Mouse (Mus musculus): ENCODE data around the gene Bpnt1. TPM values are rescaled to one million over a fixed set of nuclear protein-coding genes. Genes with fewer than 3 reads are reported as not detected.
A peak's percentile ranks its signal among the peaks of the same experiment; 100 is the strongest.

The Bpnt1 gene
- polyA plus RNA-seq, 1 experiment from 2014 or later = 56.4 TPM

GRCm38 (mm10) chr1:185364183-185364540 is 32.2 kb downstream of the Bpnt1 start:
- H3K27ac ChIP-seq (ENCODE audit: low read length) = no peak overlapping the region
- no peak for ATAC-seq (ENCODE audit: low FRiP score, low TSS enrichment)
- peak overlapping the region; percentile 89 for H3K9ac ChIP-seq (replicated peaks; ENCODE audit: low read length)
- no peaks in the 10 kb centered on the region for H3K27me3 ChIP-seq (ENCODE audit: insufficient read depth, low read length)
- peak overlapping the region; percentile 82 for H3K4me3 ChIP-seq (ENCODE audit: low read length)
- WGBS = 34% methylated on average over 6 of the region's 6 CpGs
- H3K9me3 ChIP-seq (ENCODE audit: low read length) = no peaks in the 10 kb centered on the region
- H3K4me1 ChIP-seq (ENCODE audit: insufficient read depth, low read length) = peaks cover 15% of the 10 kb centered on the region
- H3K36me3 ChIP-seq (ENCODE audit: insufficient read depth, low read length) = peaks cover 6% of the 10 kb centered on the region; the same call in 1 of the 2 replicates
- peak overlapping the region; percentile 78 for H3K4me2 ChIP-seq (replicated peaks; ENCODE audit: low read depth, low read length)

- H3K27me3 ChIP-seq (ENCODE audit: insufficient read depth, low read length) = no peaks in the 10 kb centered on the region
- peaks cover 27% of the 10 kb centered on the region for H3K36me3 ChIP-seq (ENCODE audit: insufficient read depth, low read length)
- H3K4me2 ChIP-seq (replicated peaks; ENCODE audit: low read depth, low read length) = no peak overlapping the region
- H3K27ac ChIP-seq (ENCODE audit: low read length) = no peak overlapping the region
- peaks cover 11% of the 10 kb centered on the region for H3K4me1 ChIP-seq (ENCODE audit: insufficient read depth, low read length)
- H3K9me3 ChIP-seq (ENCODE audit: low read length) = no peaks in the 10 kb centered on the region
- no peak overlapping the region for H3K9ac ChIP-seq (replicated peaks; ENCODE audit: low read length)
- no peak overlapping the region for H3K4me3 ChIP-seq (ENCODE audit: low read length)
- ATAC-seq (ENCODE audit: low FRiP score, low TSS enrichment) = no peak
- WGBS = 82% methylated on average over 6 of the region's 6 CpGs
Observed at GRCm38 (mm10) chr1:185367383-185367782, 35.4 kb downstream of the Bpnt1 start.

- H3K9me3 ChIP-seq (ENCODE audit: low read length) = no peaks in the 10 kb centered on the region
- H3K27ac ChIP-seq (ENCODE audit: low read length) = no peak overlapping the region
- H3K36me3 ChIP-seq (ENCODE audit: insufficient read depth, low read length) = peaks cover 42% of the 10 kb centered on the region
- no peaks in the 10 kb centered on the region for H3K27me3 ChIP-seq (ENCODE audit: insufficient read depth, low read length)
- H3K4me2 ChIP-seq (replicated peaks; ENCODE audit: low read depth, low read length) = no peak overlapping the region
- peak; percentile 59; the same call in 1 of the 2 replicates for ATAC-seq (ENCODE audit: low FRiP score, low TSS enrichment)
- H3K4me1 ChIP-seq (ENCODE audit: insufficient read depth, low read length) = peaks cover 1% of the 10 kb centered on the region; the same call in 1 of the 2 replicates
- H3K4me3 ChIP-seq (ENCODE audit: low read length) = no peak overlapping the region
- H3K9ac ChIP-seq (replicated peaks; ENCODE audit: low read length) = no peak overlapping the region
- WGBS = 86% methylated on average over 6 of the region's 6 CpGs
Observed at GRCm38 (mm10) chr1:185369979-185370378, 38.0 kb downstream of the Bpnt1 start.

- Histone ChIP-seq H3K4me3 (ENCODE audit: low read length) (no peak overlapping the region), H3K36me3 (ENCODE audit: insufficient read depth, low read length) (peaks cover 73% of the 10 kb centered on the region), H3K27me3 (ENCODE audit: insufficient read depth, low read length) (no peaks in the 10 kb centered on the region), H3K4me1 (ENCODE audit: insufficient read depth, low read length) (no peaks in the 10 kb centered on the region), H3K27ac (ENCODE audit: low read length) (no peak overlapping the region), H3K4me2 (replicated peaks; ENCODE audit: low read depth, low read length) (no peak overlapping the region), H3K9ac (replicated peaks; ENCODE audit: low read length) (no peak overlapping the region), H3K9me3 (ENCODE audit: low read length) (no peaks in the 10 kb centered on the region)
- no peak for ATAC-seq (ENCODE audit: low FRiP score, low TSS enrichment)
Observed at GRCm38 (mm10) chr1:185376390-185376789, 44.4 kb downstream of the Bpnt1 start.

GRCm38 (mm10) chr1:185377429-185377828 is 45.5 kb downstream of the Bpnt1 start:
- Histone ChIP-seq H3K4me3 (ENCODE audit: low read length) (no peak overlapping the region), H3K9ac (replicated peaks; ENCODE audit: low read length) (no peak overlapping the region), H3K27me3 (ENCODE audit: insufficient read depth, low read length) (no peaks in the 10 kb centered on the region), H3K27ac (ENCODE audit: low read length) (no peak overlapping the region), H3K4me1 (ENCODE audit: insufficient read depth, low read length) (no peaks in the 10 kb centered on the region), H3K4me2 (replicated peaks; ENCODE audit: low read depth, low read length) (no peak overlapping the region), H3K36me3 (ENCODE audit: insufficient read depth, low read length) (peaks cover 72% of the 10 kb centered on the region), H3K9me3 (ENCODE audit: low read length) (no peaks in the 10 kb centered on the region)
- ATAC-seq (ENCODE audit: low FRiP score, low TSS enrichment) = no peak
- WGBS = 91% methylated on average over 2 of the region's 2 CpGs

GRCm38 (mm10) chr1:185401615-185402014 is 69.7 kb downstream of the Bpnt1 start:
- 95% methylated on average over 5 of the region's 5 CpGs for WGBS
- Histone ChIP-seq H3K4me3 (ENCODE audit: low read length) (no peak overlapping the region), H3K4me2 (replicated peaks; ENCODE audit: low read depth, low read length) (no peak overlapping the region), H3K27me3 (ENCODE audit: insufficient read depth, low read length) (no peaks in the 10 kb centered on the region), H3K9ac (replicated peaks; ENCODE audit: low read length) (no peak overlapping the region), H3K27ac (ENCODE audit: low read length) (no peak overlapping the region), H3K9me3 (ENCODE audit: low read length) (no peaks in the 10 kb centered on the region), H3K36me3 (ENCODE audit: insufficient read depth, low read length) (peaks cover 62% of the 10 kb centered on the region), H3K4me1 (ENCODE audit: insufficient read depth, low read length) (no peaks in the 10 kb centered on the region)
- ATAC-seq (ENCODE audit: low FRiP score, low TSS enrichment) = no peak

GRCm38 (mm10) chr1:185404021-185404420 is 72.1 kb downstream of the Bpnt1 start:
- Histone ChIP-seq H3K36me3 (ENCODE audit: insufficient read depth, low read length) (peaks cover 57% of the 10 kb centered on the region), H3K27ac (ENCODE audit: low read length) (no peak overlapping the region), H3K9ac (replicated peaks; ENCODE audit: low read length) (no peak overlapping the region), H3K27me3 (ENCODE audit: insufficient read depth, low read length) (no peaks in the 10 kb centered on the region), H3K9me3 (ENCODE audit: low read length) (no peaks in the 10 kb centered on the region), H3K4me2 (replicated peaks; ENCODE audit: low read depth, low read length) (no peak overlapping the region), H3K4me3 (ENCODE audit: low read length) (no peak overlapping the region), H3K4me1 (ENCODE audit: insufficient read depth, low read length) (no peaks in the 10 kb centered on the region)
- ATAC-seq (ENCODE audit: low FRiP score, low TSS enrichment) = no peak
- WGBS = 50% methylated on average over 2 of the region's 2 CpGs

GRCm38 (mm10) chr1:185405921-185406320 is 74.0 kb downstream of the Bpnt1 start:
- Histone ChIP-seq H3K4me1 (ENCODE audit: insufficient read depth, low read length) (no peaks in the 10 kb centered on the region), H3K4me2 (replicated peaks; ENCODE audit: low read depth, low read length) (no peak overlapping the region), H3K9me3 (ENCODE audit: low read length) (no peaks in the 10 kb centered on the region), H3K9ac (replicated peaks; ENCODE audit: low read length) (no peak overlapping the region), H3K27ac (ENCODE audit: low read length) (no peak overlapping the region), H3K4me3 (ENCODE audit: low read length) (no peak overlapping the region), H3K36me3 (ENCODE audit: insufficient read depth, low read length) (peaks cover 60% of the 10 kb centered on the region), H3K27me3 (ENCODE audit: insufficient read depth, low read length) (no peaks in the 10 kb centered on the region)
- no peak for ATAC-seq (ENCODE audit: low FRiP score, low TSS enrichment)
- WGBS = 92% methylated on average over 10 of the region's 10 CpGs

MicroRNAs within 50 kb of the gene (microRNA counts, 519-probe panel; counts per million panel counts)
- microRNA mmu-miR-194 = 3,085 counts per million, percentile 72 among the panel's probes with 10 or more counts

Small RNA genes within 50 kb of the gene (microRNA-seq; reads per million reads assigned to microRNA genes)
- gene Mir194-1 (4.9 reads per million, percentile 22 among the genes with 10 or more reads in this experiment), gene Mir215 (22.6 reads per million, percentile 39 among the genes with 10 or more reads in this experiment)

Other genes starting within 250 kb of the Bpnt1 start
- 23.1 and 23.8 TPM in 2 replicates for gene Rab3gap2, start 128.0 kb upstream of the Bpnt1 start, polyA plus RNA-seq (2015; fragmentation: Nextera tagmentation; extraction: Ambion mirVana)
- gene Iars2, start 2.8 kb upstream of the Bpnt1 start, polyA plus RNA-seq (2015; fragmentation: Nextera tagmentation; extraction: Ambion mirVana) = 34.2 and 35.2 TPM in 2 replicates
- 137 TPM in 2 replicates for gene Eprs, start 30.9 kb downstream of the Bpnt1 start, polyA plus RNA-seq (2015; fragmentation: Nextera tagmentation; extraction: Ambion mirVana)
- 0.14 and 0.22 TPM in 2 replicates for gene Slc30a10, start 122.7 kb downstream of the Bpnt1 start, polyA plus RNA-seq (2015; fragmentation: Nextera tagmentation; extraction: Ambion mirVana)